Mouse (Mus musculus) heart, postnatal 0 days (tissue): ENCODE results near the gene Upk3bl.

Source experiments
- CTCF ChIP-seq: IDR thresholded peaks from 2 replicates; pipeline ENCODE4 v1.5.1; 2016; ENCODE audit warnings: antibody characterized with exemption, control low read depth, low read depth
- EP300 ChIP-seq: IDR thresholded peaks from 2 replicates; pipeline ENCODE4 v1.6.1; 2016; ENCODE audit warnings: antibody characterized with exemption, low read depth

GRCm38 (mm10) chr5:136051231-136052085 lies 2.8 kb upstream of the Upk3bl start:
- TF ChIP-seq EP300 (no peak), CTCF (no peak)
